Mouse (Mus musculus) kidney, postnatal 10 days (tissue): ENCODE results near the gene Cenpt.

Experiments used
- DNase-seq: peaks from one replicate; pipeline ENCODE4 v3.0.0; 2021; ENCODE audit warnings: mixed read lengths

Gene Cenpt

DNA sequence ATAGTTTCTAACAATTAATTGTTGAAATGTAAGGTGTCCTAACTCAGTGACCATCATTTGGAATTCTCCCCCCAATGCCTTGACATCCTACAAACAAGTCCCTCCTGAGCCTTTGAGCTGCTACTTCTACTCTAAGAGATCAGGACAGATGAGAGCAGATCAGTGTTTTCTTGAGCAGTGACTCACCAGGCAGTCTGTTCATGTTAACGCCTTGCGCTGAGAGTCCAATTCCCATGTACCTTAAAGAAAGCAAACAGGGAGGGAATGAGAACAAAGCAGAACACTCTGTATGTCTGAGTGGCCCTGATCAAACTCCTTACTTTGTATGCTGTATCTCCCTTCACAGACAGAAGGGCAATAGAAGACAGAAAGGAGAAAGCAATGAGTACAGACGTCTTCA, 47.7 kb downstream of the Cenpt start:
- DNase-seq = no peak

DNA sequence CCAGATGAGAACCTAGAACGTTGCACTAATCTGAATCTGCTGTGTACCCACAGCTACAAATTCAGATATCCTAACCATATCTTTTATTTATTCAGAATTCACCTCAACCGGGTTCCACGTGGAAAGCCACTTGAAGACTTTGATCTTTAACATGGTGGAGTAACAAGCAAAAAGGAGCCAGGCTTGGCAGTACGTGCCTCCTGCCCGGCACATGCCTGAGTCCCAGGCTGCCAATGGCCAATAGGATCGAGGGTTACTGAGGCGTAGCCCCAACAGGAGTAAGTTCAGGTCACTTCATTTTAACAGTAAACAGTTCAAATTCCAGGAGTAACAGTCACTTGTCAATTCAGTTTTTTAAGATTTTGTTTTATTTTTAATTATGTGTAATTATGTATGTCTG, 48.3 kb downstream of the Cenpt start:
- peak; percentile 62 for DNase-seq

- DNase-seq = no peak
Observed at GRCm38 (mm10) chr8:105801153-105801904, 51.7 kb downstream of the Cenpt start.

GRCm38 (mm10) chr8:105799091-105799812, 53.8 kb downstream of the Cenpt start:
- DNase-seq = peak; percentile 91

DNA sequence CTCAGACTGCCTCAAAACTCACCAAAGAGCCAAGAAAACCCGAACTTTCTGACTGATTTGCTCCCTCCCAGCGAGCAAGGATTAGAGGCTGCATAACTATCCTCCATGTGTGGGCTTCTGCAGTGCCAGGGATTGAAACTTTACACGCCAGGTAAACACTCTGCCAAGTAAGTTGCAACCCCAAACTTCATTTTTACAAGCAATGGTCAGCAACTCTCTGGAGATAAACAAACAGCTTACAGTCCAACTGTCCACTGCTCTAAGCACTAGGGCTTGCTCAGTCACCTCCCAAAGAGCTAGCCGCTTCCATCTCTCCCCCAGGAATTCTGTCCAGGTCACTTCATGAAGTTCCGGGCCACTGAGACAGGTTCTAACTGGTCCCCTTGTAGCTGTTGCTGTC, 54.7 kb downstream of the Cenpt start:
- DNase-seq = no peak

DNA sequence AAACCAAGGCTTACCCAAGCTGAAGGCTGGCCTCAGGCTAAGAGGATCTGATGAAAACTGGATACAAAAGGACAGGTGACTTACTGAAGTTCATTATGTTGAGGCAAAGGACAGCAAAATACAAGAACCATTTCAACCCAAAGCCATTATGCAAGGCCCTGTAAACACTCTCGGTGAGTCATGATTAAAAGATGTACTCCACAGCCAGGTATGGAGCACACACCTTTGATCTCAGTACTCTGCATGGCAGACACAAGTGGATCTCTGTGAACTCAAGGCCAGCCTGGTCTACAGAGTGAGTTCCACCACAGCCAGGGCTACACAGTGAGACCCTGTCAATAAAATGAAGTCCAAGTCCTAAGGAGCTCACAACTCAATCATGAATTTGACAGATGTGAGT, 57.3 kb downstream of the Cenpt start:
- no peak for DNase-seq
